Comparison of ENCODE assay signal across 8 mouse cellular contexts in genomic region chr12:91779004-91779365, GRCm38 (mm10). TPM values are rescaled to one million over a fixed set of nuclear protein-coding genes. Genes with fewer than 3 reads are reported as not detected.
DNase-seq lines count a peak whose midpoint lies in the region; ATAC-seq and TF ChIP-seq lines count a peak whose summit lies in the region.

No protein-coding gene starts in this region.

- no peak for TF ChIP-seq CTCF in lung, embryonic 14.5 days (IDR thresholded peaks at IDR 0.05; ENCODE audit: low read depth)
- no peak for TF ChIP-seq CTCF in olfactory bulb, adult 2 months (IDR thresholded peaks at IDR 0.05; ENCODE audit: insufficient read depth, low read depth, low read length)

- ATAC-seq in lung, embryonic 14.5 days (ENCODE audit: insufficient read depth): peak; percentile 92

- H3K27ac ChIP-seq in lung, embryonic 14.5 days (ENCODE audit: low read depth): no peak overlapping the region
- H3K27ac ChIP-seq in olfactory bulb, adult 2 months (ENCODE audit: insufficient read depth, low read depth, low read length): no peak overlapping the region

- peak overlapping the region; percentile 89 for H3K4me2 ChIP-seq in lung, embryonic 14.5 days

- no peaks in the 10 kb centered on the region for H3K36me3 ChIP-seq in lung, embryonic 14.5 days (ENCODE audit: insufficient read depth)

- H3K4me1 ChIP-seq in lung, embryonic 14.5 days (ENCODE audit: insufficient read depth): no peaks in the 10 kb centered on the region
- H3K4me1 ChIP-seq in olfactory bulb, adult 2 months (ENCODE audit: control insufficient read depth, insufficient read depth, low read length): peaks cover 11% of the 10 kb centered on the region

- H3K27me3 ChIP-seq in lung, embryonic 14.5 days (ENCODE audit: insufficient read depth, low read length): 0 out of 2 replicates have a peak, but pooled peaks cover 4% of the 10 kb centered on the region

- no peaks in the 10 kb centered on the region for H3K9me3 ChIP-seq in lung, embryonic 14.5 days (ENCODE audit: low read depth, low read length)

- peak overlapping the region; percentile 65 for H3K4me3 ChIP-seq in lung, embryonic 14.5 days (ENCODE audit: low read depth, low read length)
- H3K4me3 ChIP-seq in olfactory bulb, adult 2 months (ENCODE audit: insufficient read depth, low read depth, low read length): peak overlapping the region; percentile 79

- under 1% methylated on average over 34 of the region's 35 CpGs for WGBS in lung, embryonic 14.5 days
- WGBS in olfactory bulb, adult 2 months: 1% methylated on average over 35 of the region's 35 CpGs

- TF ChIP-seq POLR2A in olfactory bulb, adult 2 months (IDR thresholded peaks at IDR 0.05; ENCODE audit: insufficient read depth, low read depth, low read length): peak; percentile 34; the same call in 1 of the 2 replicates

- peak; percentile 90 for DNase-seq in Muller cell, postnatal 12 days (ENCODE audit: inconsistent ontology term)
- DNase-seq in cerebellum, adult 9-10 months: peak; percentile 22
- DNase-seq in forelimb bud, embryonic 11.5 days (ENCODE audit: low read depth, low spot score): peak; percentile 84
- DNase-seq in heart, postnatal 4 days: peak; percentile 80
- DNase-seq in layer of hippocampus, adult 8-10 months (ENCODE audit: low spot score in 2 of 2): peak; percentile 64 to 83
- peak; percentile 84 for DNase-seq in lung, embryonic 14.5 days
- peak; percentile 90 for DNase-seq in testis, postnatal 14 days (ENCODE audit: low spot score)

- peak overlapping the region; percentile 52 for H3K9ac ChIP-seq in lung, embryonic 14.5 days

RNA-seq across cellular contexts. Expression of gene Ston2, which starts 9.2 kb away (rescaled TPM):
- total RNA-seq in heart, postnatal 4 days (2021): 1 to 10 TPM; 5.2 to 5.4 TPM
- total RNA-seq in layer of hippocampus, adult 8-10 months (2022): 10 to 100 TPM; 30.8 to 32.6 (median 32.0) TPM
- polyA plus RNA-seq in lung, embryonic 14.5 days (2014; fragmentation: Nextera tagmentation; extraction: Ambion mirVana): 8.7 and 10.6 TPM in 2 replicates
- polyA plus RNA-seq in olfactory bulb, adult 2 months (2012; ENCODE audit: insufficient read depth, insufficient read length, low replicate concordance, missing spikeins): not detected in 2 replicates

Comparison
In these comparisons a context has a peak if more than half of its experiments do, and no peak if none do; other contexts are left out.
1. DNase-seq: peak in every context shown above with its lines; median percentile 90 in Muller cell, postnatal 12 days; 90 in testis, postnatal 14 days; 84 in forelimb bud, embryonic 11.5 days; 84 in lung, embryonic 14.5 days; 80 in heart, postnatal 4 days; 74 in layer of hippocampus, adult 8-10 months; 22 in cerebellum, adult 9-10 months.
2. RNA of gene Ston2, which starts 9.2 kb away (total RNA-seq): 30.8 to 32.6 TPM in layer of hippocampus, adult 8-10 months; 5.2 to 5.4 TPM in heart, postnatal 4 days; every median in the first group is over 4 times any median in the second.